Mouse (Mus musculus) 3T3-L1 (cell line): ENCODE measurements around the gene 1600014C10Rik.

Experiments
- DNase-seq: peaks from one replicate; pipeline ENCODE4 v3.0.0-alpha.2; 2015; ENCODE audit warnings: low read depth, low spot score

1600014C10Rik gene

GRCm38 (mm10) chr7:38182962-38183687, at the start of gene 1600014C10Rik:
Gene 1600014C10Rik (plus strand): TSS chr7:38183217.
- peak; percentile 72 for DNase-seq

- no peak for DNase-seq
Measured at GRCm38 (mm10) chr7:38134471-38134870, 48.5 kb upstream of the 1600014C10Rik start.

- no peak for DNase-seq
Measured at GRCm38 (mm10) chr7:38140324-38140723, 42.7 kb upstream of the 1600014C10Rik start.

- DNase-seq, result peak; percentile 87
Measured at GRCm38 (mm10) chr7:38141747-38142545, 41.1 kb upstream of the 1600014C10Rik start.

- no peak for DNase-seq
Measured at GRCm38 (mm10) chr7:38147477-38147876, 35.5 kb upstream of the 1600014C10Rik start.

GRCm38 (mm10) chr7:38151706-38152312, 31.2 kb upstream of the 1600014C10Rik start:
- DNase-seq, result no peak

- DNase-seq, result no peak
Measured at GRCm38 (mm10) chr7:38152571-38152970, 30.4 kb upstream of the 1600014C10Rik start.

GRCm38 (mm10) chr7:38155829-38156228, 27.2 kb upstream of the 1600014C10Rik start:
- DNase-seq, result no peak

GRCm38 (mm10) chr7:38158764-38159458, 24.1 kb upstream of the 1600014C10Rik start:
- DNase-seq, result no peak

GRCm38 (mm10) chr7:38161438-38161837, 21.6 kb upstream of the 1600014C10Rik start:
- DNase-seq, result peak; percentile 24

- no peak for DNase-seq
Measured at GRCm38 (mm10) chr7:38163433-38164050, 19.5 kb upstream of the 1600014C10Rik start.

GRCm38 (mm10) chr7:38166930-38167645, 15.9 kb upstream of the 1600014C10Rik start:
- no peak for DNase-seq

GRCm38 (mm10) chr7:38167724-38168141, 15.3 kb upstream of the 1600014C10Rik start:
- peak; percentile 84 for DNase-seq

GRCm38 (mm10) chr7:38173871-38174270, 9.1 kb upstream of the 1600014C10Rik start:
- DNase-seq, result no peak

- DNase-seq, result no peak
Measured at GRCm38 (mm10) chr7:38174321-38175148, 8.5 kb upstream of the 1600014C10Rik start.

- DNase-seq, result peak; percentile 50
Measured at GRCm38 (mm10) chr7:38176056-38176455, 7.0 kb upstream of the 1600014C10Rik start.

GRCm38 (mm10) chr7:38179896-38180295, 3.1 kb upstream of the 1600014C10Rik start:
- DNase-seq, result peak; percentile 51

- no peak for DNase-seq
Measured at GRCm38 (mm10) chr7:38181366-38181765, 1.7 kb upstream of the 1600014C10Rik start.

- DNase-seq, result peak; percentile 83
Measured at GRCm38 (mm10) chr7:38182596-38182961, 438 bp upstream of the 1600014C10Rik start.
